Mouse (Mus musculus) lung, embryonic 15.5 days (tissue): ENCODE measurements at regions not wholly inside any gene's neighbourhood (a gene's known extent, or its start where the extent isn't known, plus 50 kb on each side); places are given as distances from the start of the nearest gene placed in this dataset.
"Not testable (repeated sequence)": the region's sequence is repeated elsewhere in the genome, so short reads cannot be mapped to it uniquely, and the experiment has no call there.

Source experiments
- ATAC-seq: fragments of 200-750 bp; cut with Nextera tagmentation; 2 replicates; pipeline ENCODE4 v1.8.0; 2017; ENCODE audit warnings: moderate number of reproducible peaks, borderline replicate concordance; ENCODE audit not compliant: low FRiP score, low TSS enrichment; ENCODE audit errors: extremely low read depth
- H3K27ac ChIP-seq: fragments of 300-500 bp; sonication (generic); 2 replicates; pipeline ENCODE4 v1.5.1; 2015; ENCODE audit warnings: moderate library complexity, mild to moderate bottlenecking, inconsistent platforms
- H3K27me3 ChIP-seq: fragments of 300-500 bp; sonication (generic); 2 replicates; pipeline ENCODE4 v1.6.1; 2015; ENCODE audit warnings: inconsistent platforms
- H3K36me3 ChIP-seq: fragments of 300-500 bp; sonication (generic); 2 replicates; pipeline ENCODE4 v1.6.1; 2015; ENCODE audit warnings: inconsistent platforms
- H3K4me1 ChIP-seq: fragments of 300-500 bp; sonication (generic); 2 replicates; pipeline ENCODE4 v1.6.1; 2015; ENCODE audit warnings: inconsistent platforms
- H3K4me2 ChIP-seq: fragments of 300-500 bp; sonication (generic); 2 replicates; pipeline ENCODE4 v1.6.1; 2015; ENCODE audit warnings: inconsistent platforms, mild to moderate bottlenecking, moderate library complexity
- H3K4me3 ChIP-seq: fragments of 300-500 bp; sonication (generic); 2 replicates; pipeline ENCODE4 v1.5.1; 2015; ENCODE audit warnings: mild to moderate bottlenecking, inconsistent platforms
- H3K9ac ChIP-seq: fragments of 300-500 bp; sonication (generic); 2 replicates; pipeline ENCODE4 v1.6.1; 2015; ENCODE audit warnings: inconsistent platforms
- H3K9me3 ChIP-seq: fragments of 300-500 bp; sonication (generic); 2 replicates; pipeline ENCODE4 v1.6.1; 2016; ENCODE audit warnings: inconsistent platforms
- WGBS: fragments of 180-500 bp; shearing (Covaris S2); methylation state at CpG from one replicate; pipeline ENCODE4 v1.1.7; 2015; 5-methylcytosine and 5-hydroxymethylcytosine counted together

DNA sequence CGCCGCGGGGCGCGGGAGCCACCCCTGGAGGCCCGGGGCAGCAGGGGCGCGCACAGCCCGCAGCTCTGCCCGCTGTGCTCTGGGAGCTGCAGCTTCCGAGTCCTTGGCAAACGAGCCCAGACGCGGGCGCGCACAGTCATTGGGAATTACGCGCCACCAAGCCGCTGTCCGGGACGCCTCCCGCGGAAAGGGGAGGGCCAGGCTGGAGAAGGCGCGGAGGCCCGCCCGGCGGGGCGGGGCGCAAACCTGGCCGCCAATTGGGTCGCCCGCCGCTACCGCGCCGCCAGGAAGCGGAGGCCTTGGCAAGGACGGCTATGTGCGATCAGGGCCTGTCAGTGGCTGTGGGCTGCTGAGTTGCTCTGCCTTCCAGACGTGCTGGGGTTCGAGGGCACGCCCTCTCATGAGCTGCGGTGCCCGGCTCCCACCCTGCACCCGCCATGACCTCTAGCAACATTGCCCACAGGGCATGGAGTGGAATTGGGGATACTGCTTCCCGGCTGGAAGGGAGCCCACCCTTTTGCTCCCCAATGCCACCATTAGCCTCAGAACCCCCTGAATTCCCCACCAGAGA lies 739.1 kb upstream of the Ywhaq start:
- not testable (repeated sequence) for H3K36me3 ChIP-seq, H3K9me3 ChIP-seq, H3K9ac ChIP-seq, H3K27ac ChIP-seq, ATAC-seq, H3K4me1 ChIP-seq, H3K27me3 ChIP-seq
- H3K4me3 ChIP-seq: peak overlapping the region; percentile 28
- WGBS: 7% methylated on average over 28 of the region's 47 CpGs
- H3K4me2 ChIP-seq: peak overlapping the region; percentile 42

DNA sequence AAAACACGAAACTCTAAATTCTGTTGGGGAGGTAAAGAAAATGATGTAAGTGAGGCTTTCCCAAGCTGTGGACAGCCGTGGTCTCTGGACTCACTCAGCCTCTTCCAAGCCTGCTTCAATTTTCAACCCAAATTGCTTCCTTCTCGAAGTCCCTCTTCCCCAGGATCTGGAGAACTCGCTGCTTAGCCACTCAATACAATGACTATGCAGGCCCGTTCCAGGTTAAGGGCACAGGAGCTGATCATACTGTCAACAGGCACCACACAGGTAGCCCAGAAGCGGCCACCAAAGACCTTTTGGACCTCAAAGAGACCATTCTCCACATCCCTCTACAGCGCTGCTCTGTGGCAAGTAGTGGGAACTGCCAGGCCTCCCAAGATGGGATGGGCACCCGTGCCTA lies 737.9 kb upstream of the Ywhaq start:
- not testable (repeated sequence) for H3K4me1 ChIP-seq, H3K4me3 ChIP-seq, H3K36me3 ChIP-seq, H3K4me2 ChIP-seq, H3K27ac ChIP-seq, H3K9me3 ChIP-seq, H3K9ac ChIP-seq, ATAC-seq, H3K27me3 ChIP-seq
- 78% methylated on average over 5 of the region's 8 CpGs for WGBS
